Mouse (Mus musculus): ENCODE data around the gene Diaph2. TPM values are rescaled to one million over a fixed set of nuclear protein-coding genes. Genes with fewer than 3 reads are reported as not detected.
"Not testable (repeated sequence)": the region's sequence is repeated elsewhere in the genome, so short reads cannot be mapped to it uniquely, and the experiment has no call there.

Diaph2 gene
- polyA plus RNA-seq, 1 experiment from 2014 or later = 8.3 TPM

- no peak overlapping the region for H3K4me2 ChIP-seq
- WGBS = 63% methylated on average over 7 of the region's 7 CpGs
- no peaks in the 10 kb centered on the region for H3K36me3 ChIP-seq
- H3K9me3 ChIP-seq = no peaks in the 10 kb centered on the region
- no peak overlapping the region for H3K27ac ChIP-seq
- H3K4me1 ChIP-seq = no peaks in the 10 kb centered on the region
- H3K4me3 ChIP-seq = no peak overlapping the region
- no peak for ATAC-seq (ENCODE audit: borderline replicate concordance, extremely low read depth, low FRiP score, low TSS enrichment)
- H3K9ac ChIP-seq = no peak overlapping the region
- no peaks in the 10 kb centered on the region for H3K27me3 ChIP-seq
Observed at GRCm38 (mm10) chrX:130351480-130351879, 601.9 kb downstream of the Diaph2 start.

- H3K4me3 ChIP-seq = no peak overlapping the region
- H3K27ac ChIP-seq = no peak overlapping the region
- no peaks in the 10 kb centered on the region for H3K36me3 ChIP-seq
- no peak for ATAC-seq (ENCODE audit: borderline replicate concordance, extremely low read depth, low FRiP score, low TSS enrichment)
- WGBS = 77% methylated on average over 4 of the region's 4 CpGs
- H3K9ac ChIP-seq = no peak overlapping the region
- no peaks in the 10 kb centered on the region for H3K4me1 ChIP-seq
- H3K9me3 ChIP-seq = no peaks in the 10 kb centered on the region
- no peak overlapping the region for H3K4me2 ChIP-seq
- H3K27me3 ChIP-seq = no peaks in the 10 kb centered on the region
Observed at GRCm38 (mm10) chrX:130393508-130394145, 644.1 kb downstream of the Diaph2 start.

- WGBS = 37% methylated on average over 3 of the region's 3 CpGs
Observed at GRCm38 (mm10) chrX:130403214-130403613, 653.7 kb downstream of the Diaph2 start.

GRCm38 (mm10) chrX:130407471-130407870 lies 657.9 kb downstream of the Diaph2 start:
- not testable (repeated sequence) for H3K9ac ChIP-seq; H3K27me3 ChIP-seq; H3K36me3 ChIP-seq; H3K4me2 ChIP-seq; ATAC-seq (ENCODE audit: borderline replicate concordance, extremely low read depth, low FRiP score, low TSS enrichment); H3K27ac ChIP-seq; H3K4me1 ChIP-seq; H3K9me3 ChIP-seq; H3K4me3 ChIP-seq
- 89% methylated on average over 3 of the region's 3 CpGs for WGBS

More at GRCm38 (mm10) chrX:130403214-130403613, 653.7 kb downstream of the Diaph2 start:
- Histone ChIP-seq H3K27me3 (no peaks in the 10 kb centered on the region), H3K9ac (no peak overlapping the region), H3K4me2 (no peak overlapping the region), H3K27ac (no peak overlapping the region), H3K4me1 (no peaks in the 10 kb centered on the region), H3K4me3 (no peak overlapping the region), H3K9me3 (no peaks in the 10 kb centered on the region), H3K36me3 (no peaks in the 10 kb centered on the region)
- ATAC-seq (ENCODE audit: borderline replicate concordance, extremely low read depth, low FRiP score, low TSS enrichment) = no peak

- Histone ChIP-seq H3K4me3 (no peak overlapping the region), H3K9me3 (no peaks in the 10 kb centered on the region), H3K27ac (no peak overlapping the region), H3K9ac (no peak overlapping the region), H3K4me2 (no peak overlapping the region), H3K27me3 (no peaks in the 10 kb centered on the region), H3K4me1 (no peaks in the 10 kb centered on the region), H3K36me3 (no peaks in the 10 kb centered on the region)
- ATAC-seq (ENCODE audit: borderline replicate concordance, extremely low read depth, low FRiP score, low TSS enrichment) = no peak
- 77% methylated on average over 1 of the region's 1 CpGs for WGBS
Observed at GRCm38 (mm10) chrX:130408985-130409384, 659.4 kb downstream of the Diaph2 start.

GRCm38 (mm10) chrX:130423134-130423533 lies 673.6 kb downstream of the Diaph2 start:
- H3K4me1 ChIP-seq = no peaks in the 10 kb centered on the region
- no peaks in the 10 kb centered on the region for H3K36me3 ChIP-seq
- H3K27me3 ChIP-seq = no peaks in the 10 kb centered on the region
- no peak for ATAC-seq (ENCODE audit: borderline replicate concordance, extremely low read depth, low FRiP score, low TSS enrichment)
- 66% methylated on average over 2 of the region's 2 CpGs for WGBS
- no peaks in the 10 kb centered on the region for H3K9me3 ChIP-seq
- no peak overlapping the region for H3K4me3 ChIP-seq
- no peak overlapping the region for H3K9ac ChIP-seq
- no peak overlapping the region for H3K4me2 ChIP-seq
- H3K27ac ChIP-seq = no peak overlapping the region

GRCm38 (mm10) chrX:130451822-130452487 lies 702.4 kb downstream of the Diaph2 start:
- H3K4me1 ChIP-seq = no peaks in the 10 kb centered on the region

GRCm38 (mm10) chrX:130452488-130452823 lies 702.9 kb downstream of the Diaph2 start:
- H3K27me3 ChIP-seq = no peaks in the 10 kb centered on the region
- no peaks in the 10 kb centered on the region for H3K36me3 ChIP-seq
- ATAC-seq (ENCODE audit: borderline replicate concordance, extremely low read depth, low FRiP score, low TSS enrichment) = no peak
- no peak overlapping the region for H3K4me2 ChIP-seq
- no peak overlapping the region for H3K9ac ChIP-seq
- H3K9me3 ChIP-seq = no peaks in the 10 kb centered on the region
- H3K27ac ChIP-seq = no peak overlapping the region
- H3K4me1 ChIP-seq = no peaks in the 10 kb centered on the region
- WGBS = 83% methylated on average over 4 of the region's 4 CpGs
- H3K4me3 ChIP-seq = no peak overlapping the region

More at GRCm38 (mm10) chrX:130451822-130452487, 702.4 kb downstream of the Diaph2 start:
- Histone ChIP-seq H3K4me2 (no peak overlapping the region), H3K36me3 (no peaks in the 10 kb centered on the region), H3K27ac (no peak overlapping the region), H3K9me3 (no peaks in the 10 kb centered on the region), H3K27me3 (no peaks in the 10 kb centered on the region), H3K9ac (no peak overlapping the region), H3K4me3 (no peak overlapping the region)
- no peak for ATAC-seq (ENCODE audit: borderline replicate concordance, extremely low read depth, low FRiP score, low TSS enrichment)
- WGBS = 59% methylated on average over 4 of the region's 4 CpGs

- H3K36me3 ChIP-seq = no peaks in the 10 kb centered on the region
- ATAC-seq (ENCODE audit: borderline replicate concordance, extremely low read depth, low FRiP score, low TSS enrichment) = no peak
- no peaks in the 10 kb centered on the region for H3K27me3 ChIP-seq
- WGBS = 40% methylated on average over 2 of the region's 2 CpGs
- H3K4me2 ChIP-seq = no peak overlapping the region
- no peaks in the 10 kb centered on the region for H3K9me3 ChIP-seq
- H3K27ac ChIP-seq = no peak overlapping the region
- H3K4me1 ChIP-seq = no peaks in the 10 kb centered on the region
- no peak overlapping the region for H3K9ac ChIP-seq
- no peak overlapping the region for H3K4me3 ChIP-seq
Observed at GRCm38 (mm10) chrX:130473133-130473532, 723.6 kb downstream of the Diaph2 start.

- no peak for ATAC-seq (ENCODE audit: borderline replicate concordance, extremely low read depth, low FRiP score, low TSS enrichment)
- no peaks in the 10 kb centered on the region for H3K27me3 ChIP-seq
- H3K4me3 ChIP-seq = no peak overlapping the region
- H3K9me3 ChIP-seq = no peaks in the 10 kb centered on the region
- WGBS = 96% methylated on average over 1 of the region's 1 CpGs
- H3K27ac ChIP-seq = no peak overlapping the region
- no peak overlapping the region for H3K4me2 ChIP-seq
- H3K36me3 ChIP-seq = no peaks in the 10 kb centered on the region
- no peak overlapping the region for H3K9ac ChIP-seq
- H3K4me1 ChIP-seq = no peaks in the 10 kb centered on the region
Observed at GRCm38 (mm10) chrX:130480877-130481276, 731.3 kb downstream of the Diaph2 start.

GRCm38 (mm10) chrX:130502680-130503464 lies 753.3 kb downstream of the Diaph2 start:
- H3K4me1 ChIP-seq = no peaks in the 10 kb centered on the region
- no peaks in the 10 kb centered on the region for H3K27me3 ChIP-seq
- no peaks in the 10 kb centered on the region for H3K9me3 ChIP-seq
- no peak for ATAC-seq (ENCODE audit: borderline replicate concordance, extremely low read depth, low FRiP score, low TSS enrichment)
- no peak overlapping the region for H3K4me3 ChIP-seq
- no peak overlapping the region for H3K4me2 ChIP-seq
- H3K9ac ChIP-seq = no peak overlapping the region
- WGBS = 59% methylated on average over 12 of the region's 12 CpGs
- no peak overlapping the region for H3K27ac ChIP-seq
- no peaks in the 10 kb centered on the region for H3K36me3 ChIP-seq

- WGBS = 67% methylated on average over 3 of the region's 3 CpGs
- H3K27ac ChIP-seq = no peak overlapping the region
- H3K4me2 ChIP-seq = no peak overlapping the region
Observed at GRCm38 (mm10) chrX:130503465-130503860, 753.9 kb downstream of the Diaph2 start.

More at GRCm38 (mm10) chrX:130503465-130503860, 753.9 kb downstream of the Diaph2 start:
- Histone ChIP-seq H3K36me3 (no peaks in the 10 kb centered on the region), H3K4me3 (no peak overlapping the region), H3K4me1 (no peaks in the 10 kb centered on the region), H3K27me3 (no peaks in the 10 kb centered on the region), H3K9me3 (no peaks in the 10 kb centered on the region), H3K9ac (no peak overlapping the region)
- no peak for ATAC-seq (ENCODE audit: borderline replicate concordance, extremely low read depth, low FRiP score, low TSS enrichment)
